Mouse (Mus musculus) cortical plate, adult 2 months (tissue): ENCODE data around the gene 2310034G01Rik. TPM values are rescaled to one million over a fixed set of nuclear protein-coding genes. Genes with fewer than 3 reads are reported as not detected.

Experiments used
- H3K27ac ChIP-seq: fragments of 200-500 bp; 2 replicates; pipeline ENCODE4 v1.5.1; 2012; ENCODE audit warnings: low read length, control low read depth, inconsistent platforms; ENCODE audit not compliant: insufficient read depth
- H3K4me1 ChIP-seq: fragments of 200-500 bp; 2 replicates; pipeline ENCODE4 v1.6.1; 2011; ENCODE audit warnings: low read length; ENCODE audit not compliant: control insufficient read depth, insufficient read depth
- H3K4me3 ChIP-seq: fragments of 200-500 bp; 2 replicates; pipeline ENCODE4 v1.5.1; 2011; ENCODE audit warnings: mild to moderate bottlenecking, low read length, control low read depth; ENCODE audit not compliant: insufficient read depth
- CTCF ChIP-seq: fragments of 200-500 bp; IDR thresholded peaks from 2 replicates; pipeline ENCODE4 v1.5.1; 2011; ENCODE audit warnings: mild to moderate bottlenecking, control low read depth, low read length; ENCODE audit not compliant: insufficient read depth; ENCODE audit errors: extremely low read depth
- POLR2A ChIP-seq: fragments of 200-500 bp; IDR thresholded peaks from 2 replicates; pipeline ENCODE4 v1.6.1; 2011; ENCODE audit warnings: mild to moderate bottlenecking, low read length, control low read depth; ENCODE audit not compliant: insufficient read depth; ENCODE audit errors: extremely low read depth
- polyA plus RNA-seq: library from polyadenylated mRNA; depleted of rRNA; stranded (reverse); fragments of >200 nt; gene quantifications from 2 replicates; pipeline ENCODE4 v1.2.3, GENCODE M21; 2012

The 2310034G01Rik gene
- polyA plus RNA-seq, 1 experiment: 1.7 TPM

DNA sequence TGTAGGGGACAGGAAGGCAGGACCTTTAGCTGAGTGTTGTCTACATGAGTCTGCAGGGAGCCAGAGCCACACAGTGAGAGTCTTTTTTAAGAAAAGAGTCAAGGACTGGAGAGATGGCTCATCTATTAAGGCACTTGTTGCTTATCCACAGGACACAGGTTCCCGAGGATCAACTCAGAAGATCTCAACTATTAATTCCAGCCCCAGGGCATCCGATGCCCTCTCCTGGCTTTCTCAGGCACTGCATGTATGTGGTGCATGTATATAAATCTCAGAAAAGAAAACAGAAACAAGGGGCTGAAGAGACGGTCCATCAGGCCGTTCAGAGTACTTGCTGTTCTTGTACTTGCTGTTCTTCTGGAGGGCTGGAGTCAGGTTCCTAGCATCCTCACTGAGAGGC lies 41.9 kb upstream of the 2310034G01Rik start:
- TF ChIP-seq POLR2A (no peak), CTCF (peak; percentile 57)
- H3K27ac ChIP-seq: no peak overlapping the region

DNA sequence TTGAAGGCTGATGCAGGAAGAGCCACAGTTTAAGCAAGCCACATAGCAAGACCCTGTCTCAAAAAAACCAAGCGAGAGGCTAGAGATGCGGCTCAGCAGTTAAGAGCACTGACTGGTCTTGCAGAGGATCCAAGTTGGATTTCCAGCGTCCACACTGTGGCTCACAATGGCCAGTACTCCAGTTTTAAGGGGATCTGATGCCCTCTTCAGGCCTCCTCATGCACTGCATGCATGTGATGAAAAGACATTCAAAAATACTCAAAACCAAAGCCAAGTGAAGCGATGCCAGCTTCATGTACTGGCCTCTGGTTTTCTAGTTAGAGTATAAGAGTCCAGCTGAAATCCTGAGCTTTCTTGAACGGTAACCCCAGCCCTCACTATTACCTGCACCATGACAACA lies 39.8 kb upstream of the 2310034G01Rik start:
- no peak overlapping the region for H3K27ac ChIP-seq
- H3K4me1 ChIP-seq: peaks cover 6% of the 10 kb centered on the region; the same call in 1 of the 2 replicates
- H3K4me3 ChIP-seq: no peak overlapping the region
- TF ChIP-seq CTCF: peak; percentile 41; the same call in 1 of the 2 replicates
- no peak for TF ChIP-seq POLR2A

More for the DNA sequence above, 41.9 kb upstream of the 2310034G01Rik start:
- Histone ChIP-seq H3K4me3 (no peak overlapping the region), H3K4me1 (peaks cover 6% of the 10 kb centered on the region; the same call in 1 of the 2 replicates)

DNA sequence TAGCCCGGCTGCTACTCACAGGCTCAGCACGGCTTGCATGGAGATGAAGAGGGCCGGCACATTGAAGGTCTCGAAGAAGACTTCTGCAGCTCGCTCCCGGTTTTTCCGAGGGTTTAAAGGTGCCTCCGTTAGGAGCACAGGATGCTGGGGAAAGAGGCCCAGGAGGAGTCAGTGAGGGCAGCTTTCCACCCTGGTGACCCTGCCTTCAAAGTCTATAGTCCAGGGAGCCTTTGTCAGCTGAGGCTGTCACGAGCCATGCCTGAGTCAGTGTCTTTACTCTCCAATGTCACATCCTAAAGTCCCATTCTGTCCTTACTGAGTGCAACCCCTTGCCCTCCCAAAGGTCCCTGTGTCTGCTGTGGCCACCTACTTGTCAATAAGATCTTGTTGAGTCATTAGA lies 32.2 kb upstream of the 2310034G01Rik start:
- TF ChIP-seq CTCF (no peak), POLR2A (no peak)
- Histone ChIP-seq H3K4me3 (no peak overlapping the region), H3K4me1 (no peaks in the 10 kb centered on the region), H3K27ac (no peak overlapping the region)

DNA sequence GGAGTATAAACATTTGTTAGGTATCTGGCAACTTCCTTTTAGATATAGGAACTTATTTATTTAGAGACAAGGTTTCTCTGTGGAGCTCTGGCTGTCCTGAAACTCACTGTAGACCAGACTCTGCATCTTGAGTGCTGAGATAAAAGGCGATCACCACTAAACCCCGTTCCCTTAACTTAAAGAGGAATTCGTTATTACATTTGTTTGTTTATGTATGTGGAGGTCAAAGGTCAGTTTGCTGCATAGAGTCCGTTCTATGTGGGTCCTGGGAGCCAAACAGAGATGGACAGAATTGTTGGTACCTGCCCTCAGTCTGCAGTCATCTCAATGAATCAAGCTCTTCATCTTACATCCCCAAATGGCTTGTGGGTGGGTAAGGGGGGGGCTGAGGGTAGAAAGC lies 25.8 kb upstream of the 2310034G01Rik start:
- H3K4me3 ChIP-seq: no peak overlapping the region
- H3K27ac ChIP-seq: no peak overlapping the region
- peaks cover 2% of the 10 kb centered on the region; the same call in 1 of the 2 replicates for H3K4me1 ChIP-seq
- TF ChIP-seq CTCF (no peak), POLR2A (0 out of 2 replicates have a peak, but pooled peaks have one; percentile 7)

DNA sequence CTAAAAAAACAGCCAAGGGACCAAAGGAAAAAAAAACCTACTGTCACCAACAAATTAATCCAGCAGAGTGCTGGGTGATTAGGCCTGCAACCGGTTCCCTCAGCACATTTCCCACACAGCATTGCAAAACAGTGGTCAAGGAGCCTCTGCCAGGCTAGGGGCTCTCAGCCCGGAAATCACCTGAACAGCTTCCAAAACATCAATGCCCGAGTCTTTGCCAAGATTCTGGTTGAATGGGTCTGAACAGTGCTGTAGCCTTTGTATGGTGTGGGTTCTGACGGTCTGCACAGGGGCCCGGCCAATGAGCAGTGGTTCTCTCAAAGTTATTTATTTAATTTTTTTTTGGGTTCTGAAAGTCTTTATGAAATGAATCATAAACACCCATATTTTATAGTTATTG lies 25.4 kb upstream of the 2310034G01Rik start:
- TF ChIP-seq CTCF (no peak), POLR2A (no peak)
- Histone ChIP-seq H3K4me3 (no peak overlapping the region), H3K4me1 (peaks cover 2% of the 10 kb centered on the region; the same call in 1 of the 2 replicates), H3K27ac (no peak overlapping the region)

DNA sequence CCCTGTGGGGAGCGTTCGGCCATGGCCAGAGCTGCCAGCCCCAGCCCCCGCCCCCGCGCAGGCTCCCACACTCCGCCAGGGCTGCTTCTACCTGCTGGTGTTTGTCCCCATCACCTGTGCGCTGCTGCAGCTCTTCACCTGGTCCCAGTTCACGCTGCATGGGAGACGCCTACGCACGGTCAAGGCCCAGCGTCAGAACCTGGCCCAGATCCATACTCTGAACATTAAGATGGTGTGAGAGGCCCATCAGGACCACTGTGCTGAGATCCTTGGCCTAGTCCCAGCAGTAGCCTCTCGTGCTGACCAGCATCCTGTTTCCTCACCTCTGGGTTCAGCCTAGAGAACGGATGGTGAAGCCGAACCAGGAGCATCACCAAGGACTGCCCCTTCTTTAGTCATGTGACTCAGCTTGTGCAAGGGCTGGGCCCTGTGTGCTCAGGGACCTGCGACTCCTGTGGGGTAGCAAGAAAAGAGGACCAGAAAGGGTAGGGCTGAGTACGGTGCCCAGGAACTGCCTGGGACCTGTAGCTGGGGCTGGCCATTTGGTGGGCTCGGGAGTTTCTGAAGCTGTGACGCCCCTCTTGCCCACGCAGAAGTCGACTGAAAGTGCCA lies 24.5 kb upstream of the 2310034G01Rik start:
- Histone ChIP-seq H3K4me3 (no peak overlapping the region), H3K4me1 (peaks cover 2% of the 10 kb centered on the region; the same call in 1 of the 2 replicates), H3K27ac (no peak overlapping the region)
- TF ChIP-seq CTCF (no peak), POLR2A (no peak)

DNA sequence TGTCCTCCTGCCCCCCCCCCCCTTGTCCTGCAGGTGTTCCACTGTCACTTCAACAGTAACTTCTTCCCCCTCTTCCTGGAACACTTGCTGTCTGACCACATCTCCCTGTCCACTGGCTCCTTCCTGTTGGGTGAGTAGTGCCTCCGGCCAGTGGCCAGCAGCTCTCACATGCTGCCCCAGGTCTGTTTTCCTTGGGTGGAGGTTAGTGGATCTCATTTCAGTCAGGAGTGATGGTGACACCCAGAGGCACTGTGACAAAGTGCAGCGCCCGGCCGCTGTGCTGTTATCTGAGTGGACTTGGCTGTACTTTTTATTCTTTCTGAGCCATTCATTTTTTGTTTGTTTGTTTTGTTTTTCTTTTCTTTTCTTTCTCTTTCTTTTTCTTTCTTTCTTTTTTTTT lies 19.1 kb upstream of the 2310034G01Rik start:
- TF ChIP-seq POLR2A (no peak), CTCF (peak; percentile 65)
- no peak overlapping the region for H3K27ac ChIP-seq
- peaks cover 1% of the 10 kb centered on the region; the same call in 1 of the 2 replicates for H3K4me1 ChIP-seq
- H3K4me3 ChIP-seq: no peak overlapping the region

DNA sequence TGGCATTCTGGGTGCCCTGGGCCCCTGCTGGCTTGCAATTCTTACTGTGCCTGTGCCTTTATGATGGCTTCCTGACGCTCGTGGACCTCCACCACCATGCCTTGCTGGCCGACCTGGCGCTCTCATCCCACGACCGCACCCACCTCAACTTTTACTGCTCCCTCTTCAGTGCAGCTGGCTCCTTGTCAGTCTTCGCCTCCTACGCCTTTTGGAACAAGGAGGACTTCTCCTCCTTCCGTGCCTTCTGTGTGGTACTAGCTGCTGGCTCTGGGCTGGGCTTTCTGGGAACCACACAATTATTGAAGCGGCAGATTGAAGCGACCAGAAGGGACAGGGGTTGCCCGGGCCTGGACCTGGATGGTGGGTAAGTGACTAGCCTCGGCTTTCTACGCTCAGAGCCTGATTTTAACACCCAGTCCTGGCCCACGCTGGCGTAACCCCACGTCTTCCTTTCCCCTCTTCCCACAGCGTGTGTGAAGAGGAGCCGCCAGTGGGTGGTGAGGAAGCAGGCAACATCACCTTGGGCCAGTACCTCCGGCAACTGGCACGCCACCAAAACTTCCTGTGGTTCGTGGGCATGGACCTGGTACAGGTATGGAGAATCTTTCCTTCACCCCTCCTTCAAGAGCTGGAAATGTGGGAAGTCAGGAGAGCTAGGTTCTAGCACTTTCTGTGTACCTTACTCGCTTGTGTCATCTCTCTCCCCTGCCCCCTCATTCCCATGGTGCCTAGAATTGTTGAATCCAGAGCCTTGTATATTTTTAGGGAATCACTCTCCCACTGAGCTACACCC lies 17.9 kb upstream of the 2310034G01Rik start:
- TF ChIP-seq CTCF: no peak
- TF ChIP-seq POLR2A: no peak
- H3K27ac ChIP-seq: peak overlapping the region; percentile 62
- H3K4me3 ChIP-seq: no peak overlapping the region
- peaks cover 1% of the 10 kb centered on the region; the same call in 1 of the 2 replicates for H3K4me1 ChIP-seq

DNA sequence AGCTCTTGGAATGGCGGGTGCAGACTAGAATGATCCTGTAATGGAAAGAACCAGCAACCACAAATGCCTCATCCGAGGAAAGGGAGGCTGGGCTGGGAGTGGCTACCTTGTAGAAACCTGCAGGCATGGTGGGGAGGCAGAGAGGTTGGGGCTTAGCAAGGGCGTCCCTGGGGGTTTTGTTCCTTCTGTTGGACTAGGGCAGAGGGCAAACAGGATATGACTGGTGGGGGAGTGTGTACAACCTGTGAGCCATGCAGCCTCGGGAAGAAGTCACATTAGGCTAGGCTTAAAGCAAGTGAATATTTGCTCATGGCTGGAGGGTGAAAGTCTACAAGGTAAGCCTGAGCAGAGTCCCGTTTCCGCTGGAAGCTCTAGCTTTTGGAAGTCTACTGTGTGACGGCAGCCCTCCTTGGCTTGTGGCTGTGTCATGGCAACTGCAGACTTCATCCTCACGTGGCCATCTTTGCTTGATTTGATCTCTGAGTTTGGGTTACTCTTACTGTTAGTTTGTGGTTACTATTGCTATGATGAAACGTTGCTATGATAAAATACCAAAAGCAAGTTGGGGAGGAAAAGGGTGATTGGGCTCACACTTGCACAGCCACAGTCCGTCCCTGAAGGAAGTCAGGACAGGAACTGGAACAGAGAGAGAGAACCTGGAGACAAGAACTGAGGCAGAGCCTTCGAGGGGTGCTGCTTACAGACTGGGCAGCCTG lies 13.3 kb upstream of the 2310034G01Rik start:
- no peak for TF ChIP-seq POLR2A
- TF ChIP-seq CTCF: no peak
- H3K4me3 ChIP-seq: no peak overlapping the region
- H3K27ac ChIP-seq: no peak overlapping the region
- no peaks in the 10 kb centered on the region for H3K4me1 ChIP-seq

DNA sequence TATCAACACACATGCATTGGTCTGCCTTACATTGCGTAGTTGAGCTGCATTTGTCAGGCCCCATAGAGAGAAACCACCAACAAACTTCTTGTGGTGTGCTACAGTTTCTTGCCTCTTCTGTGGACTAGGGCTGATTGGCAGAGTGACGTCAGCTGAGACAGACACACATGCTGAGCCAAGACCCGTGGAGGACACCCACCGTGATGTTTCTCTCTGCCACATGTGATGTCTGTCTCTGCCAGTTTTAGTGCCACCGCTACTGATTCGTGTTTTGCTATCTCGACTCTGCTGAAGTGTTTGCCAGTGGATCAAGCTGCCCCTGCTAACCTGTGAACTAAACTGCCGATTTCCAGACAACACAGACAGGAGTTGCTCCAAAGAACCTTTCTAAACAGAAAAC lies 12.0 kb upstream of the 2310034G01Rik start:
- Histone ChIP-seq H3K4me1 (no peaks in the 10 kb centered on the region), H3K4me3 (no peak overlapping the region), H3K27ac (no peak overlapping the region)
- TF ChIP-seq CTCF: no peak
- no peak for TF ChIP-seq POLR2A
